Mouse (Mus musculus) megakaryocyte, embryonic 14.5 days (primary cell): ENCODE data around the gene Minos1.

Source experiments
- FLI1 ChIP-seq: IDR thresholded peaks from 2 replicates; pipeline ENCODE4 v1.6.1; 2012; ENCODE audit warnings: low read length, inconsistent platforms, mixed read lengths
- GATA1 ChIP-seq: IDR thresholded peaks from 3 replicates; pipeline ENCODE4 v1.6.1; 2012; ENCODE audit warnings: mixed read lengths, low read length, inconsistent platforms, borderline replicate concordance

DNA sequence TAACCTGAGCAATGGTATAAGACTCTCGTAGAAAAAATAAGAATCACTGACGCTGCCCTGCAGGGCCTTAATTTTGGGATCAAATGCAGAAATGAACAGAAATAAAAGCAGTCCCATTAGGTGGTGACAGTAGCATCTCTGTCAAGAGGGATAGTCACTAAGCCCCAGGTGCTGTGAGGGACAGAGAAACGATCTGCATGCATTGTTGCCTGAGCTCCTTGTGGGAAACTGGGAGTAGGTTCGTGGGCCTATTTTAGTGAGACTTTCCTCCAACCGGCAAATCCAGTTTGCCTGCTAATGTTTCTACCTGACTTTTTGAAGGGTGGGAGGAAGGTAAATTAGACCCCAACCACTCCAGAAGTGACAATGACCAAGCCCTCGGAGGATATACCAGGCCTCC lies 33.2 kb upstream of the Minos1 start:
- TF ChIP-seq GATA1 (no peak), FLI1 (no peak)
